Mouse (Mus musculus) kidney, postnatal 10 days (tissue): ENCODE results near the gene Pla2g6.

Source experiments
- DNase-seq: peaks from one replicate; pipeline ENCODE4 v3.0.0; 2021; ENCODE audit warnings: mixed read lengths

Pla2g6 gene

DNA sequence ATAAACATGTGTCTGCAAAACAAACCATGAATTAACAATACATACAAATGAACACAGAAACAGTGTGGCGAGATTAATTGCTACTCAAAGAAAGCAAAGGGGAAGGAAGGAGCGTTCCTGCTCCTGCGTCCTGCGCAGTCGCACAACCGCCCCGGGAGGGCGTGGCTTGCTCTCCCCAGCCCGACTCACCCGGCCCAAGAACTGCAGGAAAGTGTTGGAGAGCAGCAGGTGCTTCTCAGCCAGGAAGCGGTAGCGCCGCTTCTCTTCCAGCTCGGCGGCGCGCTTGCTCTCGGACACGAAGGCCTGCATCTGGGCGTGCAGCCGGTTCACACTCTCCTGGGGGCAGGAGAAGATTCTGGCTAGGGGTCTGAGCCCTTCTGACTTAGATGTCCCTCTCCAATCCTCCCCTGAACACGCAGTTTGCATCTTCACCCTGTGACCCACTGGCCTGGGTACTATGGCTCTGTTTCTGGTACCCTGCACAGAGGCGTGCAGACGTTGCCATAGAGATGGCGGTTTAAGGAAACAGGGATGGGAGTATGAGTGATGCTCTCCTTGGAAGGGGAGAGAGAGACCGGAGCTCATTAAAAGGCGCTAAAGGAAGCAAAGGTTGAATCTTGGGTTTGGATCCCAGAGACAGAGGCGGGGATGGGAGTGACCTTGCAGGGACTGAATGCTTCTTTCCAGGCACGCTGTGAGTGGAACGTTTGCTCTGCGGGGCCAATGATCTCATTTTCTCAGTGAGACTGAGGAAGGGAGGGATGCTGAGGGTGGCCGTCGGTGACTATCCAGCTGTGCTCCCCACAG is 57.7 kb downstream of the Pla2g6 start:
- peak; percentile 82 for DNase-seq

- DNase-seq = no peak
Measured at GRCm38 (mm10) chr15:79268521-79268920, 59.7 kb downstream of the Pla2g6 start.

DNA sequence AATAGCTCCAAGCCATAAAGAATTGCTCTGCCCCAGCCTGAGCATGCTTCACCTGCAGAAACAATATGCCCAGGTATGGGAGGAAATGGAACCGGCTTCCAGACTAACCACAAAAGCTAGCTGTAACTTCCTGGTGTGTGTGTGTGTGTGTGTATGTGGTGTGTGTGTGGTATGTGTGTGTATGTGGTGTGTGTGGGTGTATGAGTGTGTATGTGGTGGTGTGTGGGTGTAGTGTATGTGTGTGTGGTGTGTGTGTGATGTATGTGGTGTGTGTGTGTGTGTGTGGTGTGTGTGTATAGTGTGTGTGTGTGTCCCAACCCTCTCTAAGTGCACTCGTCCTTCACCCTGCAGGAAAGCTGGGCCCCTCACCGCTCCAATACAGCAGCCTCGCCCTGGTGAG is 62.8 kb downstream of the Pla2g6 start:
- no peak for DNase-seq

DNA sequence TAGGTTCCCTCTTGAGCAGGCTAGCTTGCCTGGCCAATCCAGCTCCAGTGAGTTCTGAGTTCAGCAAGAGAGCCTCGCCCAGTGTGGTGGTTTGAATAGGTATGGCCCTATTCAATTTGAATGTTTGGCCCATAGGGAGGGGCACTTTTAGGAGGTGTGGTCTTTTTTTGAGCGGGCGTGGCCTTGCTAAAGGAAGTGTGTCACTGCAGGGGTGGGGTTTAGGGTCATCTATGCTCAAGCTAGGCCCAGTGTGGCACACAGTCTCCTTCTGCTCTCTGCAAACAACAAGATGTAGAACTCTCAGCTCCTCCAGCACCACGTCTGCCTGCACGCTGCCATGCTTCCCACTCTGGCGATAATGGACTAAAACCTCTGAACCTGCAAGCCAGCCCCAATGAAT is 64.5 kb downstream of the Pla2g6 start:
- DNase-seq = no peak

DNA sequence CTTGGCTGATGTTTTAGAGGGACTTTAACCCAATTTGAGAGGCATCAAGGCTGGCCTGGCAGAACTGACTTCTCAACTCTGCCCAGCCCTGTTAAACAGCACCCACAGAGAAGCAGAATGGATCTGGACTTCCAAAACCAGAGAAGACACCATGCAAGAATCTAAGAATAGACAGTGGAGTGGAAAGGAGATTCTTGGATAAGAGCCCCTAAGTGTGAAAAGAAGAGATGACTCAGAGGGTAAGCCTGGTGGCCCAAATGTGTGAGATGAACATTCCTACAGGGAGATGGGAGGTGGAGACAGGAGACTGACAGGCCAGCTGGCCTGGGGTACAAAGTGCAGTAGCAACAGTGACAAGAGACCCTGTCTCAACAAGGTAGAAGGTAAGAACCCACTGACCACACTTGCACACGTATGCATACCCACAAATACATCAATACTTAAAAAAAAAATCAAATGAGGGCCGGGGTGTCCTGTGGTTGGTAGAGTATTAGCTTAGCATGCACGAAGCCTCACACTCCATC is 65.3 kb downstream of the Pla2g6 start:
- no peak for DNase-seq

- DNase-seq = peak; percentile 63
Measured at GRCm38 (mm10) chr15:79262375-79262774, 65.8 kb downstream of the Pla2g6 start.

DNA sequence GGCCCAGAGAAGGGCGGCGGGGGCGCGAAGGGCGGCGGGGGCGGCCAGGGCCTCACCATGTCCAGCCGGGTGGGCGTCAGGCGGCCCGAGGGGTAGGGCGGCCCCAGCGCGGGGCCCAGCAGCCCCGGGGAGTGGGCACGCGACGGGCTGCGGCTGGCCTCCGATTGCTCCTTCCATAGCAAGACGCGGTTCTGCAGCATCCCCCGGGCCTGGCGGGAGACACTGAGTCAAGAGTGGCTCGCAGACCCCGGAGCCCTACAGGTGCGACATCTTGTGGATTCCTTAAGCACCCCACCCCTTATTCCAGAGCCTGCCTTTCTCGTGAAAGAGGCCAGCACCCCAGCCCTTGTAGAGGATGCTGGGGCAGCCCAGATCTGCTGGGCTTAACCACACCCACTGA is 66.4 kb downstream of the Pla2g6 start:
- peak; percentile 39 for DNase-seq

- peak; percentile 67 for DNase-seq
Measured at GRCm38 (mm10) chr15:79261095-79261725, 67.0 kb downstream of the Pla2g6 start.

GRCm38 (mm10) chr15:79258521-79258920 is 69.7 kb downstream of the Pla2g6 start:
- DNase-seq = peak; percentile 85

- no peak for DNase-seq
Measured at GRCm38 (mm10) chr15:79254661-79255060, 73.5 kb downstream of the Pla2g6 start, which contains the start of gene Slc16a8. Gene Slc16a8 (minus strand): TSS chr15:79254761.

GRCm38 (mm10) chr15:79252580-79252979 is 75.6 kb downstream of the Pla2g6 start:
- DNase-seq = no peak

DNA sequence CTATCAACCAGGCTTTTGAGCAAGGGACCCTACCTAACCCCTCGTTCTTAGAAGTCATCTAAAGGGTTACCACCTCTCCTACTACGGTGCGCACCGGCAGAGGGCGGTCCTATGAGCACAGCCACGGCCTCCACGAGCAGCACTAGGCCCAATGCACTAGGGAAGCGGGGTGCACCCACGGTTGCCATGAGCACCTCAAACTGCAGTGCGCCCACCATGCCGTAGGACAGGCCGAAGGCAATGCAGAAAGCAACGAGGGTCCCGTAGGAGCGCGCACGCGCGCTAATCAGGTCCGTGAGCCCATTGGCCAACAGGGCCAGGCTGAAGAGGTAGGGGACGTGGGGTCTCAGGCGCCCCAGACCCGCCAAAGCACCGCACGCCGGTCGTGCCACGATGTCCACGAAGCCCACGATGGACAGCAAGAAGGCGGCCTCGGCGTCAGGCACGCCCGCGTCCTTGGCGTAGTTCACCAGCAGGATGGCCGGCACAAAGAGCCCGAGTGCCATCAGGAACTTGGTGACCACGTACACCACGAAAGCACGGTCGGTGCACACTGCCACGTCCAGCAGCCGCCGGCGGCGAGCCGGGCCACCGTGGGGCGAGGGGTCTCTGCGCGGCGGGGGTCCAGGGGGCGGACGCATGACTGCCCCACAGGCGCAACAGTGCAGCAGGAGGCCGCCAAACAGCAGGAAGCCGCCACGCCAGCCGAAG is 76.3 kb downstream of the Pla2g6 start:
- DNase-seq = peak; percentile 43

- no peak for DNase-seq
Measured at GRCm38 (mm10) chr15:79251168-79251567, 77.0 kb downstream of the Pla2g6 start.

DNA sequence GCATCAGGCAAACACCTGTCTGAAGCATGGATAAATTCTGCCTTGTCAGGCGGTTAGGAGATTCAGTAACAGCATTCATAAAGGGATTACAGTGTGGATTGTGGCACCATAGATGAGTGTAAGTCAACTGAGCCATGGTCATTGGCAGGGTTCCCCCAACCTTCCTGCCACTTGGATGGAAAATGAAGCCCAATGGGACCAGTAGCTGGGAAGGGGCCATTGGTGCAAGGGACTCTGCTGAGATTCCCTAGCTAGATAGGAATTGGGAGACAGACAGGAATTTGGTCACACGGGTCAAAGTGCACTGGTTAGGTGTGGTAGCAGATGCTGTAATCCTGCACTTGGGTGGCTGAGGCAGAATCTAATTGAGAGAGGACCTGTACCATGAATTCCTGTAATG is 78.0 kb downstream of the Pla2g6 start:
- no peak for DNase-seq

DNA sequence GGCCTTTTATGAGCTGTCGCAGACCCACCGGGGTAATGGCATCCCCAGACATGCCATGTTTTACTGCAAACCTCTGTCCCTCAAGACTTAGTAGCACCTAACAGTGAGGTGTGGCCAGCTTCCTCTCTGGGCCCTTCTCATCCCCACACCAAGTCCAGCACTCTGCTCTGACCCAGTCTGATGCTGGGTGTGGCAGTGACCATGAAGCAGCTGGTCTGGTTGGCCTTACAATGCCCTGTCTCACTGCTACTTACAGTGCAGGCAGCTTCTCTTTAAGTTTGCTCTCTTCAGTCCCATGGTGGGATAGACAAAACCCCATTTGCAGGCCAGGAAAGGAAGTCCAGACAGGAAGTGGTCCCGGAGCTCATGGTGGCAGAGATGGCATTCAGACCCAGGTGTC is 82.9 kb downstream of the Pla2g6 start:
- DNase-seq = no peak

DNA sequence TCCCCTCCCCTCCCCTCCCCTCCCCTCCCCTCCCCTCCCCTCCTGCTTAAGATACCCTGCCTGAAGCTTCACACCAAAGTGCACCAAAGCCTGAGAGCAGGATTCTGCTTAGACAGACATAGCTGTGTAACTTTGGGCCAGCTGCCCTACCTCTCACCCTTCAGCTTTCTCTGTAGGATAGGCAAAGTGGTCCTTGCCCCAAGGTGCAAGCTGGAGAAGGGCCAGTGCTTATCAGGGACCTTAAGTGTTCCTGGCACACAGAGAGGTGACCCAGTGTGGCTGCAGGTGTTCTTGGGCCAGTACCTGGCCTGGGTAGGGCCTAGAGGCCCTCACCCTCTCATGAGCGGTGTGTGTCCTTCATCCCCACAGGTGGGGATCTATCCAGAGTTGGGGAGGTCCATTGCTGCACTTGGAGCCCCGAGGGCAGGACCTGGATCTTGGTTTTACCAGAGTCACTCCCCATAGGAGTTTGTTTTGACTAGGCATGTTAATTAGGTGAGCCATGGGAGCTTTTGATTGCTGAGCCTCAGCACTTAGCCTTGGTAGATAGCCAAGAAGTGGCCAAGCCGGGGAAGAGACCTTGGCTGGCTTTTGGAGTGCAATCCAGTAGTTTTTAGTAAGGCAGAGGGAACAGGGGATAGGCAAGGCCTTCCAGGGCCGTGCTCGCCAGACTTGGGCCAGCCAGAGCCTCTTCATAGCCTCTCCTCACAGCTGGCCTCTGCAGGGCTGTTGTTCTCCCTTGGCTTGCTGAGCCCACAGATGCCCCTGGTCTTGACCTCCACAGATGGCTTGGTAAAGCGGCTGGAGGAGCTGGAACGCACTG is 83.9 kb downstream of the Pla2g6 start:
- DNase-seq = no peak

DNA sequence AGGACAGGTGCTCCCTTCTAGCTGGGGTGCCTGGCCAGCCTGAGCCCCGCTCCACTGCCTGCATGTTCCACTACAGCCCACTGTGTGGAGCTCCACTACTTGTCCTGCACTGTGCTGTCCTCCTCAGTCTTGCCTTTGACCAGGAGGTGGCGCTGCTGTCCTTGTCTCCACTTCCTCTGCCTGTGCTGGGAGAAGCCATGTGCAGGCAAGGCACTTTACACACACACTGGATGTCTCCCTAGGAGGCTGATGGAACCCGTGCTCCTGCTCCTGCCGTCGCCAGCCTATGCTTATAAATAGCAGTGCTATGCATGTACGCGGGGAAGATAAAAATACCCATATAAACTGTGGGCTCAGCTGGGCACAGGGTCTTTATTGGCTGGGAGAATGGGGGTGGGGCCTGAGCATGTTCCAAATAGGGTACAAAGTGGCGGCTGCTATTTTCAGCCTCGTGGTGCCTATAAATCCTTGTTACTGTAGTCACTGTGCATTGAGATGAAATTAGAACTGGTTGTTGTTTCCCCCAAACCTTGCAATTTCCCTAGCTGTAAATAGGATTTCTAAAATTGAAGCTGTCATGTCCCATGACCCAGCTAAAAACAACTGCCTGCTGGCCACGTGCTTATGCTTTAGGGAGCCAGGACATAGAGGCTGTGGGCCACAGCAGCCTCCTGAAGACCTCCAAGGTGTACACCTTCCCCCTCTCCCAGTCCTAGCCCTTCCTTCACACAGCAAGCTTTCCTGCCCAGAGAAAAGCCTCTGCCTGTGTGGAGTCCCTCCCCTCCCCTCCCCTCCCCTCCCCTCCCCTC is 84.8 kb downstream of the Pla2g6 start:
- DNase-seq = peak; percentile 97

DNA sequence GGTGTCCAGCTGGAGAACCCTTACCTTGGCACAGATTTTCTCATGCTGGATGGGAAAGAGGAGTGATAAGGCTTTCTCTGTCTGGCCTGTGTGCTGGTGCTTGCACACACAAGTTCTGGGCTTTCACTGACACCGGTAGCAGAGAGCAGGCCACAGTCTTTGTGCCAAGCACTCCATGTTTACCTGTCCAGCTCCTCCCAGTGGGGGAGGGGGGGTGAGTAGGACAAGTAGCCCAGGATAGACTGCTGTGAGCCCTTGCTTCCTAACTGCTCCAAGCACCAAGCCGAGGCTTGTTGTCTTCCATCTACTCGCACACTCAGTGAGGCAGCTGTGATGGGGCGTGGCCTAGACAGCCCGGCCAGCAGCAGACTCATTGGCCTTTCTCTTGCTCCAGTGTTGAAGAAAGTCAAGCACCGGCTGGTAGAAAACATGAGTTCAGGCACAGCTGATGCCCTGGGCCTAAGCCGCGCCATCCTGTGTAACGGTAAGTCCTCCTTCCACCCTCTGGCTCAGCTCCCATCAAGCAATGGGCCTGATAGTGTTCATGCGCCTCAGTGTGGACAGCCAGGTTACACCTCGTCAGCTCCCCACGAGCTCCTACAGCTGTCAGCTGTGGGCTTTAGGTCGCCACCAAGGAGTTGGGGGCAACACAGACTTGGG is 85.5 kb downstream of the Pla2g6 start:
- DNase-seq = no peak

GRCm38 (mm10) chr15:79238036-79238435 is 90.2 kb downstream of the Pla2g6 start:
- no peak for DNase-seq
